Mouse (Mus musculus): ENCODE data around the gene Prss8. TPM values are rescaled to one million over a fixed set of nuclear protein-coding genes. Genes with fewer than 3 reads are reported as not detected.

The Prss8 gene
- polyA plus RNA-seq, 1 experiment from 2014 or later = 0.59 TPM

- 76% methylated on average over 5 of the region's 5 CpGs for WGBS
Measured at GRCm38 (mm10) chr7:127894480-127894879, 35.4 kb downstream of the Prss8 start.

GRCm38 (mm10) chr7:127890798-127891197, 39.1 kb downstream of the Prss8 start, which contains the start of gene Prss53:
Gene Prss53 (minus strand): TSS chr7:127890970.
- peaks cover 68% of the 10 kb centered on the region for H3K36me3 ChIP-seq

More at GRCm38 (mm10) chr7:127894480-127894879, 35.4 kb downstream of the Prss8 start:
- Histone ChIP-seq H3K27ac (ENCODE audit: poor library complexity, severe bottlenecking) (no peak overlapping the region), H3K4me2 (peak overlapping the region; percentile 92), H3K36me3 (peaks cover 31% of the 10 kb centered on the region), H3K9me3 (replicated peaks) (no peaks in the 10 kb centered on the region), H3K4me3 (peak overlapping the region; percentile 64), H3K9ac (peak overlapping the region; percentile 73), H3K27me3 (replicated peaks) (no peaks in the 10 kb centered on the region), H3K4me1 (replicated peaks) (peaks cover 21% of the 10 kb centered on the region)
- no peak for ATAC-seq (ENCODE audit: insufficient number of reproducible peaks, low FRiP score)

GRCm38 (mm10) chr7:127888821-127889220, 41.1 kb downstream of the Prss8 start:
- no peak for ATAC-seq (ENCODE audit: insufficient number of reproducible peaks, low FRiP score)
- WGBS = 78% methylated on average over 3 of the region's 3 CpGs
- peaks cover 29% of the 10 kb centered on the region for H3K4me1 ChIP-seq (replicated peaks)
- H3K4me2 ChIP-seq = no peak overlapping the region
- no peak overlapping the region for H3K27ac ChIP-seq (ENCODE audit: poor library complexity, severe bottlenecking)
- no peaks in the 10 kb centered on the region for H3K9me3 ChIP-seq (replicated peaks)
- H3K9ac ChIP-seq = no peak overlapping the region
- H3K36me3 ChIP-seq = peaks cover 87% of the 10 kb centered on the region
- no peak overlapping the region for H3K4me3 ChIP-seq
- no peaks in the 10 kb centered on the region for H3K27me3 ChIP-seq (replicated peaks)

More at GRCm38 (mm10) chr7:127890798-127891197, 39.1 kb downstream of the Prss8 start, which contains the start of gene Prss53:
- H3K4me1 ChIP-seq (replicated peaks) = peaks cover 26% of the 10 kb centered on the region
- no peaks in the 10 kb centered on the region for H3K9me3 ChIP-seq (replicated peaks)
- no peak within 1 kb of the TSS for H3K4me3 ChIP-seq
- H3K27me3 ChIP-seq (replicated peaks) = no peaks in the 10 kb centered on the region
- no peak within 1 kb of the TSS for H3K27ac ChIP-seq (ENCODE audit: poor library complexity, severe bottlenecking)
- H3K4me2 ChIP-seq = no peak within 1 kb of the TSS
- no peak for ATAC-seq (ENCODE audit: insufficient number of reproducible peaks, low FRiP score)
- no peak within 1 kb of the TSS for H3K9ac ChIP-seq
- WGBS = 39% methylated on average over 4 of the region's 4 CpGs

GRCm38 (mm10) chr7:127887781-127888180, 42.1 kb downstream of the Prss8 start:
- peaks cover 88% of the 10 kb centered on the region for H3K36me3 ChIP-seq

GRCm38 (mm10) chr7:127887191-127887590, 42.7 kb downstream of the Prss8 start:
- Histone ChIP-seq H3K27me3 (replicated peaks) (no peaks in the 10 kb centered on the region), H3K4me1 (replicated peaks) (peaks cover 45% of the 10 kb centered on the region), H3K4me3 (no peak overlapping the region), H3K9me3 (replicated peaks) (no peaks in the 10 kb centered on the region), H3K36me3 (peaks cover 88% of the 10 kb centered on the region), H3K9ac (no peak overlapping the region), H3K4me2 (no peak overlapping the region), H3K27ac (ENCODE audit: poor library complexity, severe bottlenecking) (no peak overlapping the region)
- ATAC-seq (ENCODE audit: insufficient number of reproducible peaks, low FRiP score) = no peak
- WGBS = 84% methylated on average over 8 of the region's 8 CpGs

More at GRCm38 (mm10) chr7:127887781-127888180, 42.1 kb downstream of the Prss8 start:
- Histone ChIP-seq H3K27ac (ENCODE audit: poor library complexity, severe bottlenecking) (no peak overlapping the region), H3K9me3 (replicated peaks) (no peaks in the 10 kb centered on the region), H3K27me3 (replicated peaks) (no peaks in the 10 kb centered on the region), H3K4me2 (no peak overlapping the region), H3K4me3 (no peak overlapping the region), H3K9ac (no peak overlapping the region), H3K4me1 (replicated peaks) (peaks cover 39% of the 10 kb centered on the region)
- ATAC-seq (ENCODE audit: insufficient number of reproducible peaks, low FRiP score) = no peak
- 78% methylated on average over 3 of the region's 3 CpGs for WGBS

- Histone ChIP-seq H3K4me3 (no peak overlapping the region), H3K4me1 (replicated peaks) (peaks cover 45% of the 10 kb centered on the region), H3K4me2 (no peak overlapping the region), H3K9ac (no peak overlapping the region), H3K9me3 (replicated peaks) (no peaks in the 10 kb centered on the region), H3K27ac (ENCODE audit: poor library complexity, severe bottlenecking) (no peak overlapping the region), H3K36me3 (peaks cover 91% of the 10 kb centered on the region), H3K27me3 (replicated peaks) (no peaks in the 10 kb centered on the region)
- ATAC-seq (ENCODE audit: insufficient number of reproducible peaks, low FRiP score) = no peak
- 91% methylated on average over 6 of the region's 6 CpGs for WGBS
Measured at GRCm38 (mm10) chr7:127886551-127886950, 43.4 kb downstream of the Prss8 start.

- Histone ChIP-seq H3K27ac (ENCODE audit: poor library complexity, severe bottlenecking) (no peak overlapping the region), H3K4me2 (no peak overlapping the region), H3K4me3 (no peak overlapping the region; the same call in 1 of the 2 replicates), H3K36me3 (peaks cover 97% of the 10 kb centered on the region), H3K9ac (no peak overlapping the region), H3K4me1 (replicated peaks) (peaks cover 45% of the 10 kb centered on the region), H3K27me3 (replicated peaks) (no peaks in the 10 kb centered on the region), H3K9me3 (replicated peaks) (no peaks in the 10 kb centered on the region)
- no peak for ATAC-seq (ENCODE audit: insufficient number of reproducible peaks, low FRiP score)
- WGBS = 76% methylated on average over 6 of the region's 6 CpGs
Measured at GRCm38 (mm10) chr7:127885951-127886350, 44.0 kb downstream of the Prss8 start.

GRCm38 (mm10) chr7:127880431-127880830, 49.5 kb downstream of the Prss8 start:
- Histone ChIP-seq H3K27ac (ENCODE audit: poor library complexity, severe bottlenecking) (no peak overlapping the region), H3K27me3 (replicated peaks) (no peaks in the 10 kb centered on the region), H3K9ac (no peak overlapping the region), H3K4me3 (no peak overlapping the region), H3K9me3 (replicated peaks) (no peaks in the 10 kb centered on the region), H3K4me1 (replicated peaks) (peaks cover 37% of the 10 kb centered on the region), H3K36me3 (peaks cover 72% of the 10 kb centered on the region), H3K4me2 (no peak overlapping the region)
- ATAC-seq (ENCODE audit: insufficient number of reproducible peaks, low FRiP score) = no peak
- WGBS = 81% methylated on average over 12 of the region's 12 CpGs

- 95% methylated on average over 9 of the region's 9 CpGs for WGBS
- Histone ChIP-seq H3K4me3 (no peak overlapping the region), H3K36me3 (peaks cover 61% of the 10 kb centered on the region), H3K9me3 (replicated peaks) (no peaks in the 10 kb centered on the region), H3K4me1 (replicated peaks) (peaks cover 33% of the 10 kb centered on the region), H3K27ac (ENCODE audit: poor library complexity, severe bottlenecking) (no peak overlapping the region), H3K27me3 (replicated peaks) (no peaks in the 10 kb centered on the region), H3K4me2 (no peak overlapping the region), H3K9ac (no peak overlapping the region)
- ATAC-seq (ENCODE audit: insufficient number of reproducible peaks, low FRiP score) = no peak
Measured at GRCm38 (mm10) chr7:127879301-127879700, 50.6 kb downstream of the Prss8 start.

GRCm38 (mm10) chr7:127876467-127877348, 53.2 kb downstream of the Prss8 start, which contains the start of gene Zfp668:
Gene Zfp668 (minus strand): TSS chr7:127876828.
- Histone ChIP-seq H3K9me3 (replicated peaks) (no peaks in the 10 kb centered on the region), H3K4me2 (peak within 1 kb of the TSS; percentile 74), H3K4me1 (replicated peaks) (peaks cover 20% of the 10 kb centered on the region), H3K36me3 (peaks cover 43% of the 10 kb centered on the region), H3K27me3 (replicated peaks) (no peaks in the 10 kb centered on the region), H3K4me3 (peak within 1 kb of the TSS; percentile 94), H3K27ac (ENCODE audit: poor library complexity, severe bottlenecking) (peak within 1 kb of the TSS; percentile 98), H3K9ac (peak within 1 kb of the TSS; percentile 97)
- peak; percentile 79 for ATAC-seq (ENCODE audit: insufficient number of reproducible peaks, low FRiP score)
- under 1% methylated on average over 60 of the region's 60 CpGs for WGBS

- Histone ChIP-seq H3K4me1 (replicated peaks) (peaks cover 20% of the 10 kb centered on the region), H3K27me3 (replicated peaks) (no peaks in the 10 kb centered on the region), H3K9ac (peak within 1 kb of the TSS; percentile 97), H3K4me3 (peak within 1 kb of the TSS; percentile 94), H3K9me3 (replicated peaks) (no peaks in the 10 kb centered on the region), H3K27ac (ENCODE audit: poor library complexity, severe bottlenecking) (peak within 1 kb of the TSS; percentile 98), H3K4me2 (peak within 1 kb of the TSS; percentile 74), H3K36me3 (peaks cover 39% of the 10 kb centered on the region)
- ATAC-seq (ENCODE audit: insufficient number of reproducible peaks, low FRiP score) = peak; percentile 89
- under 1% methylated on average over 41 of the region's 41 CpGs for WGBS
Measured at GRCm38 (mm10) chr7:127876041-127876466, 53.9 kb downstream of the Prss8 start, which contains the start of gene Zfp646. Gene Zfp646 (plus strand): TSS chr7:127876221.

All from heart, embryonic 12.5 days (tissue).